Mouse (Mus musculus): ENCODE measurements around the gene Txlnb. TPM values are rescaled to one million over a fixed set of nuclear protein-coding genes. Genes with fewer than 3 reads are reported as not detected.
A peak's percentile ranks its signal among the peaks of the same experiment; 100 is the strongest.
"Not testable (repeated sequence)": the region's sequence is repeated elsewhere in the genome, so short reads cannot be mapped to it uniquely, and the experiment has no call there.

The Txlnb gene
- total RNA-seq, 2 experiments from 2014 or later = 0.02 to 0.26 TPM

- no peak for ATAC-seq (ENCODE audit: poor library complexity, severe bottlenecking)
Measured at GRCm38 (mm10) chr10:17815052-17815451, 19.0 kb downstream of the Txlnb start.

GRCm38 (mm10) chr10:17820422-17820821 lies 24.4 kb downstream of the Txlnb start:
- ATAC-seq (ENCODE audit: poor library complexity, severe bottlenecking) = not testable (repeated sequence)

GRCm38 (mm10) chr10:17827391-17827790 lies 31.4 kb downstream of the Txlnb start:
- ATAC-seq (ENCODE audit: poor library complexity, severe bottlenecking) = no peak

DNA sequence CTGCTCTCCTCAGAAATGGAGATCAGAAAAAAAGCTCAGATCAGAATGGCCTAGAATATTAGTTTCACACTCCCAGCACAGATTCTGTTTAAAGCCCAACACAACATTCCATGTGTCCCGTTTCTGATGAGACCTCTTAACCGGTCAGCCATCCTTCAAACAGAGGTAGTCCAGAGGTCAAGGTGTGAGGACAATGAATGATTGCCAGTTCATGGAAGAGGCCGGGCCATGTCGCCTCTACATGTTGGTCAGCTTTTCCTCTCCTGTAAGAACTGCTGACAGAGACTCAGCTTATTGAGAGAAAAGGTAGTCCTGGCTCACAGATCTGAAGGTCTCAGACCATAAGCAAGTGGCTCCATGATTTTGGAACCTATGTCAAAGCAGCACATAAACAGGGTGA lies 33.2 kb downstream of the Txlnb start:
- ATAC-seq (ENCODE audit: poor library complexity, severe bottlenecking) = no peak

DNA sequence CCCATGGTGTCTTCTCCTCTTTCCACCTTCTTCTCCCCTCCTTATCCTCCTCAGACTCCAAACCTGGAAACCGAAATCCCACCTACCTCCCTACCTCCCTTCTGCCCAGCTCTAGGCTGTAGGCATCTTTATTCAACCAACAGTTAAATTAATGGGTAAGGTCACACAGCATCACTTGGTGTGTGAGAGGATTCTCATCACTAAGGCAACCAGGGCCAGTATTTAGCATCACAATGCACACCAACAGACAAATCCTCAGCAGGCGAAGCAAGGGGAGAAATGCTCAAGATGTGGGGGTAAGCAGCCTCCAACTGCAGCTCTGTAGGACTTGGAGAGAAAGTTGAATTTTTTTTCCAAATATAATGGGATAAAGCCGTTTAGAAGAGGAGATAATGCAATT lies 35.0 kb downstream of the Txlnb start:
- no peak for ATAC-seq (ENCODE audit: poor library complexity, severe bottlenecking)

- no peak for ATAC-seq (ENCODE audit: poor library complexity, severe bottlenecking)
Measured at GRCm38 (mm10) chr10:17835031-17835430, 39.0 kb downstream of the Txlnb start.

GRCm38 (mm10) chr10:17836275-17836674 lies 40.2 kb downstream of the Txlnb start:
- ATAC-seq (ENCODE audit: poor library complexity, severe bottlenecking) = no peak

DNA sequence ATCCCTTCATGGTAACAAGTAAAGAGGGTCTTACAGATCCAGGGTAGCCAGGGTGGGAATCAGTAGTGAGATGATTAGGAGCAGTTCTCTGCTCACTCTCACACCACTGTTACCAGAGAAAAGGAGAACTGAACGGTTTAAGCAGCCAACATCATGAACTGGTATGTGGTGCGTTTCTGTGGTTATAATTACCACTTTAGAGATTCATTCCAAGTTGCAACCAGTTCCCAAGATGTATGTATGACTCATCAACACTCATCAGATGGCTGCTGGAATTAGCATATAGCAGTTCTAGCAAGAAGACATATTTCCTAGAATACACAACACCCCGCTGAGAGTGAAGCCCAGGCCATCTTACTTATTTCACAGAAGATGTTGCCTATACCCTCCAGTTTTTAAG lies 46.0 kb downstream of the Txlnb start:
- ATAC-seq (ENCODE audit: poor library complexity, severe bottlenecking) = 0 out of 2 replicates have a peak, but pooled peaks have one; percentile 12

DNA sequence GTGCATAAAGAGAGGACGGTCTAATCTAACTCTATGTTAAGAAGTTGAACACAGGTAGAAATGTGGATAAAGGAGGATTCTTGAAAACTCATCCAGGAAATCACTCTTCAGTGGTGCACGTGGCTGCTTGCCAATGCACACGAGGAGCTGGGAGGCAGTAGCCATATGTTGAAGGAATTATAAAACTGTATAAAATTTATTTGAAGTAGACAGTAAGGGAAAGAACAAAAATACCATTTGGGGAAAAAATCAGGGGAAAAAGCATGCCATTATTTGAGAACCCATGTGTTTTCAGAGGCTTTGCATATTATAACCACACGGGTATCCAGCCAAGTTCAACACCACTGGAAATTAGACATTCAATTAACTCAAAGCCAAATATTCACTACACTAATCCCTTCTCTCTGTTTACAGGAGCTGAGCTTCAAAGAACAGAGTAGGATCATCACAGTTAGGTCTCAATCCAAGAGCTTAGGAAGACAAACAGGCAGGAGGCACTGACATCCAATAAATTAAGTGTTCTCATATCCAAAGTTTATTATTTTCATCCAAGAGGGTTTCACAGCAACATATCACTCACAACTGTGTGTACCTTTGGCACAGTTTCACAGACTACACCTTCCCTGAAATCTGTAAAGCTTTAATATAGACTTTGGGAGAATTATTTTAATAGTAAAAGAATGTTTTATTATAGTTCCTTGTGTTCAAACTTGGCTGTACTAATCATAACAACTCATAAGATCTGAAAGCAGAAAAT lies 48.9 kb downstream of the Txlnb start:
- no peak for ATAC-seq (ENCODE audit: poor library complexity, severe bottlenecking)

DNA sequence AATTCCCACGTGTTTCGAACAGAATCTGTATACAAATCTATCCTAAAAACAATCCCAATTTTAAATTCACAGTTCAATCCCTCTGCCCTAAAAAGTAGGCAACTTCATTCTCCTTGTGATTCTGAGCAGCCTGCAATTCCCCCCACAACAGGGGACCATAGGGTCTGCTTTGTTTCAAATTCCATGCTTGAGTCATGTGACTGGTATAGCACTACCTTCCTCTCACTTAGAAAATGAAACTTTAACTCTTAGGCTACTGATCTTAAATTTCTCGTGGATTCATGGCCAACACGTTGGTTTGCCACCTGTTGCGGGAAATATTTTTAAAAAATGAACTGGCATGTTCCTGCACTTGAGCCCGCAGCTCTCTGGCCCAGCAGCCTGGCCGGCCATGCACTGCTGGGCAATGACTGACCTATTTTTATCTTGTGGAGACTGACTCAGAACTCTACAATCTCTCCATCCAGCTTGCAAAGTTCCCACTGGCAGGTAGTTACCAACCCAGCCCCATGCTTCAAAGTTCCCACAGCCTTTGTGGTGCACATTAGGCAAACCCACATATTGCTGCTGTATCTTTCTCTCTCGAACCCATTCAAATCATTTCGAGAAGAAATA lies 61.7 kb downstream of the Txlnb start:
- no peak for ATAC-seq (ENCODE audit: poor library complexity, severe bottlenecking)

- no peak for ATAC-seq (ENCODE audit: poor library complexity, severe bottlenecking)
Measured at GRCm38 (mm10) chr10:17860701-17861480, 64.9 kb downstream of the Txlnb start.

GRCm38 (mm10) chr10:17869822-17870662 lies 74.0 kb downstream of the Txlnb start:
- ATAC-seq (ENCODE audit: poor library complexity, severe bottlenecking) = peak; percentile 95

DNA sequence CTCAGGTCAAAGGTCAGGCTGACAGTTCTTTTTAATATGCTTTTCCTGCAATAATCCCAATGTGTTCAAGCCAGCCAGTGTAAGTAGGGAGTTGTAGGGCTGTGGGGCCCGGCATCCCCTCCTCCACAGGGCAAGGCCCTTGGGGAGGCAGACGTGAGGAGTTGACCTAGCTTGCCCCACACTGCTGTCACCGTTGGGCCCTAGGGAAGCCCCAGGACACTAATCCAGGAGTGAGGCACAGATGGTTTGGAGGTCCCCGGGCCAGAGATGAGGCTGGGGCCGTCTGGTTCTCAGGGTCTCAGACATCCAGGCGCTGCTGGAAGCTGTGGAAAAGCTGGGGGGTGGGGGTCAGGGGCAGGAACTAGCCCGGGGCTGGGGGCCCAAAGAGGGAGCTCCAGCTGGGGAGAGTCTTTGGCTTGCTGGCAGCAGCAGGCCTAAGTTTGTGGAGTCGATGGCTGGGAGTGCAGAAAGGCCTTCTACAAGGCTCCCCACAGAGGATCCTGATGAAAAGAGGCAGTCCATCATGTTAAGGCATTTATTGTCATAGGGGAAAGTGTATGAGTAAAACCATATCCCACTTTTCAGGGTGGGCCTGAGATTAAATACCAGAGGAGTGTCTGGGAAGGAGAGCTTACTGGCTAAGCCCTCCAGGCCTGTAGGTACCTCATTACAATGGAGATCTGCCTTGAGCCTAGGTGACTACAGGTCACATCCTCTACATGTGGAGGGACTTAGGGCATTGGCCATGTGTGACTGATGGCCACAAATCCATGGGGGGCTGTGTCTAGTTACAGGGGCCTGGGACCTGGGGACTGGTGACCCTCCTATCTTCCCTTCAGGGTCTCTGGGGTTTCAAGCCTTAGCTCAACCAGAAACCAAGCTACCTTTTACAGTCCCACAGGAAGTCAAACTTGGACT lies 82.2 kb downstream of the Txlnb start:
- no peak for ATAC-seq (ENCODE audit: poor library complexity, severe bottlenecking)

- no peak for ATAC-seq (ENCODE audit: poor library complexity, severe bottlenecking)
Measured at GRCm38 (mm10) chr10:17880038-17880437, 84.0 kb downstream of the Txlnb start.

DNA sequence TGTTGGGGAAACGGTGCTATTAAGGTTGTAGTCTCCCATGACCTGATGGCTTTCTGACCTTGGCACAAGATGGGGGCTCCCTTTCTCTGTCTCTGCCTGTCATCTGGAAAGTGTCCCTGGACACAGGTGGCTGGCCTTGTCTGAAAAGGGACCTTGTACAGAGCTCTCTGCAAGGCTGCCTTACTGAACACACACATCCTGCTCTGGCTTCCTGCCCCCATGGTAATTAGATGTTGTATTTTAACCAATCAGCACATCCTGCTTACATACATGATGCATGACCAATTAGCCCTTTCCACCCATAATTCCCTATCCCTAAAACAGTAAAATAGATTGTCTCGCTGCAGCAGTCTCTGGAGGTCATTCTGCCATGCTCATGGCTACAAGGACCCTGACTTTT lies 84.7 kb downstream of the Txlnb start:
- ATAC-seq (ENCODE audit: poor library complexity, severe bottlenecking) = no peak

Other genes starting within 250 kb of the Txlnb start
- 133 and 151 TPM in 2 replicates for gene Cited2, start 73.0 kb upstream of the Txlnb start, total RNA-seq (2015)
- gene Cited2, start 73.0 kb upstream of the Txlnb start, total RNA-seq (2017) = 55.1 and 85.7 TPM in 2 replicates
- 25.5 and 30.7 TPM in 2 replicates for gene Heca, start 151.8 kb downstream of the Txlnb start, total RNA-seq (2015)
- gene Heca, start 151.8 kb downstream of the Txlnb start, total RNA-seq (2017) = 46.4 and 63.9 TPM in 2 replicates
- 291 and 343 TPM in 2 replicates for gene Abracl, start 227.1 kb downstream of the Txlnb start, total RNA-seq (2015)
- 336 and 397 TPM in 2 replicates for gene Abracl, start 227.1 kb downstream of the Txlnb start, total RNA-seq (2017)